Mouse (Mus musculus) layer of hippocampus, adult 2 months (tissue): ENCODE measurements around the gene Ccl7. TPM values are rescaled to one million over a fixed set of nuclear protein-coding genes. Genes with fewer than 3 reads are reported as not detected.

ENCODE experiments used
- DNase-seq, 2 experiments: peaks; one replicate each; pipeline ENCODE4 v3.0.0; 2022; ENCODE audit warnings: low spot score in 2 of 2
- H3K27ac ChIP-seq: fragments of 200-600 bp; 2 replicates; pipeline ENCODE4 v1.8.1; 2022
- H3K4me3 ChIP-seq: fragments of 200-600 bp; 2 replicates; pipeline ENCODE4 v1.8.1; 2022; ENCODE audit warnings: mild to moderate bottlenecking
- CTCF ChIP-seq: fragments of 200-600 bp; conservative IDR thresholded peaks from 2 replicates; pipeline ENCODE4 v1.8.1; 2022; ENCODE audit warnings: antibody characterized with exemption, mild to moderate bottlenecking, moderate library complexity
- total RNA-seq, 2 experiments: library from RNA; stranded (reverse); gene quantifications; 2 replicates each; pipeline ENCODE4 v1.2.3; 2021

Gene Ccl7
- total RNA-seq, 2 experiments from 2014 or later: not detected

DNA sequence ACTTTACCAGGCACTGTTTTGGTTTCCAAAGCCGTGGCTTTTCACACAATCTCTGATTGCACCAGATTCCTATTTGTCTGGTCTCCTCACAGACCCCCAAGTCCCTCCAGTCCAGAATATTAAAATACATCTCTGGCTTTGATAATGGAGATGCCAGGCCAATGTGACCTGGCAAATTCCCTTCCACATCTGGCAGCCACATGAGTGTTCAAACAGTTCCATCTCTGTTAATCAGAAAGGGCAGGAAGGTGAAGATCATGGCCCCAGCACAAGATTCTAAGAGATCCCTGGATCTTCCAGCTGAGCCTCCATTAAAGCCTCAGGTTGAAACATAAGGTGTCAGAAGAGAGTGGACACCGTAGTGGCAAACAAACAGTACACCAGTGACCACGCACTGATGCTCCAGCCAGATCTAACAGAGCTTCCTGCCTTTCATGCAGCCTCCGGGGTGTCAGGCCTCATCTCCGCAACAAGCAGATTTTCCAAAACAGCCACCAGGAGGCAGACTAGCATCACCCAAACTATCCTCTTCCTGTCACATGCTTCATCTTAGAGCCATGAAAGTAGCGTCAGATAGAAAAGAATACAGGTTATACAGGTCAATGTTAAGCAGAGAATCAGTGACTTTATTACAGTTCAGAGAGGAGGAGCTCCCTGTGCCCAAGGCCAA is 2.4 kb downstream of the Ccl7 start:
- no peak overlapping the region for H3K4me3 ChIP-seq
- no peak overlapping the region for H3K27ac ChIP-seq
- peak; percentile 76 for TF ChIP-seq CTCF
- peak in 1 of 2 experiments; percentile 55 for DNase-seq

DNA sequence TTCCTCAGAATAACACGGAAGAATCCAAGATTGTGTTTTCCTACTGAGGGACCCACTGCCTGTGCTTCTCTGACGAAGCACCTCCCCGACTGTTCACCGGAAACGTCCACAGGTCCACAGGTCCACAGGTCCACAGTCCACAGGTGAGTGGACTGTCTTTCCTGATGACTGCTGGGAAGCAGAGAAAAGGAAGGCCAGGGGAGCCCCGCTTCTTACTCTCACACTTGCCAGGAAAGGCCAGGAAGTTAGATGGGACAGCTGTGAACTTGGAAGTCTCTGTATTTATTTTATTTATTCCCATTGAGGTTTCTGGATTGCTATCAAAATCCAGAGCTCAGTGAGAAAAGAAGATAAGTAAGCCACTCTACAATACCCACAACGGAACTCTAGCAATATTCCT is 8.3 kb downstream of the Ccl7 start:
- Histone ChIP-seq H3K27ac (no peak overlapping the region), H3K4me3 (no peak overlapping the region)
- DNase-seq: no peak
- TF ChIP-seq CTCF: no peak

DNA sequence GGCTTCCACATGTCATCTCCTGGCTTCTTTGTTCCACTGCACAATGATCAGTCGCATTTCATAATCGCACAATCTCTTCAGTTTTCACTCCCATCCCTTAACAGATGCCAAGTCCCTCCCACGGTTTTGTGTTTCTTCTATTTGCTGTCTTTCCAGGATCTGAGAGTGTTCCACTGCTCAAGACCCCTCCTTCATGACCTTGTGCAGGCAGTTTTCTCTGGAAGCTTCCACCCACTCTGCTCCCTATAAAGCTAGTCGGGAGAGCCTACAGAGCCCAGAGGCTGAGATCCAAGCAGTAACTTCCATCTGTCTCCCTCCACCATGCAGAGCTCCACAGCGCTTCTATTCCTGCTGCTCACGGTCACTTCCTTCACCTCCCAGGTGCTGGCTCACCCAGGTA is 12.1 kb downstream of the Ccl7 start, which contains the start of gene Ccl11:
TSS of gene Ccl11 (plus strand) at position 178 of the 400 bp plus-strand sequence.
- H3K4me3 ChIP-seq: no peak within 1 kb of the TSS
- no peak for TF ChIP-seq CTCF
- H3K27ac ChIP-seq: no peak within 1 kb of the TSS
- DNase-seq: peak; percentile 13 to 23

DNA sequence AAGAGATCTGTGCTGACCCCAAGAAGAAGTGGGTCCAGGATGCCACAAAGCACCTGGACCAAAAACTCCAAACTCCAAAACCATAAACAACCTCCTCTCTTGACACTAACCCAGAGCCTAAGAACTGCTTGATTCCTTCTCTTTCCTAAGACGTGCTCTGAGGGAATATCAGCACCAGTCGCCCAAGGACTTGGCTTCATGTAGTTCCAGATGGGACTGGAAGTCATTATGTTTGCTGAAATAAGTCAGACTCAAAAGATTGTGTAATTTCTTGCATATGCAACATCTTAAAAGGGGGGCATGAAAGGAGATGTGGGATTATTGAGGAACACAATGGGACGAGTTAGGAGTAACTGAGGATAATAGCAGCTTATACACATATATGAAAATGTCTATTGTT is 16.7 kb downstream of the Ccl7 start:
- DNase-seq: no peak
- Histone ChIP-seq H3K27ac (no peak overlapping the region), H3K4me3 (no peak overlapping the region)
- no peak for TF ChIP-seq CTCF

DNA sequence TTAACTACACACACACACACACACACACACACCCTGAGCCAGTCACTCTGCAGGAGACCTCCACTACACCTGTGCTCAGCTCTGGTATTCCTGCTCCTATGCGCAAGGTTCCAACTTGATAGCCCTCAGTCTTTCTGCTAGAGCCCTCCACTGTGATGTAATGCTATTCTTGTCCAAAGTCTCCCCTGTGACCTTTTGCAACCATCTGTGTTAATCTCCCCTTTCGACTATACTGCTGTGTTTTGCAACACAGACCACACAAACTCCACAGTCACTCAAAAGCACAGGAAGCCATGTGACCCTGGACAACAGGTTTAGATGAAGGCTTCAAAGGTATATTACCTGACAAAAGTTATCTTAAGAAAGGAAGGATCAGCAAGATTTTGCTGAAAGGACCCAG is 17.9 kb downstream of the Ccl7 start:
- DNase-seq: no peak

DNA sequence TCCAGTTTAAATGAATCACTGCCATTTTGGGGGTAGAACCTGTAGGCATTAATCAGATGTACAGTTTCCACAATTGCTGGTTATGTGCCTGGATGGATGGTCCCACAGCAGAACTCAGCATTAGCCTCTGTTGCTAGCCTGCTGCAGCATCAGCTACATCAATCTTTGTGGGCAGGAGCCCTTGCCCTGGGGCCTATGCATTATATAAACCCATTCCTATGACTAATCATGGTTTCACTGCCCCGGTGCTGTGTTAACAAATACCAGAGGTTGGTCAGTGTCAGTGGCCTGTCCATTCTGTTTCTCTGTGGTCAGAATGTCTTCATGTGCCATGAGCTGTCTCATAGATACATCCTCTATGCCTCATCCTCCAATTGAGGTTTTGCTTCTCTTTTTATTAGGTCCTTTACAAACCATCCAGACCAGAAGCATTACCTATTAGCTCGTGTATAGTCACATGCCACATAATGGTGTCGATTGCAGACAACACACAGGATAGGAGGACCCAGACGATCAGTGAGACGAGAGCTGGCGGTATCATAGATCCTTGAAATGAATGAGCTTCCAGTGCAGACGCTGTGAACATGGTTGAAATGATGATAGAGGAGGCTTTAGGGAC is 21.6 kb downstream of the Ccl7 start:
- Histone ChIP-seq H3K27ac (no peak overlapping the region), H3K4me3 (no peak overlapping the region)
- no peak for TF ChIP-seq CTCF
- no peak for DNase-seq

More for the DNA sequence above, 17.9 kb downstream of the Ccl7 start:
- TF ChIP-seq CTCF: no peak
- H3K4me3 ChIP-seq: no peak overlapping the region
- H3K27ac ChIP-seq: no peak overlapping the region

DNA sequence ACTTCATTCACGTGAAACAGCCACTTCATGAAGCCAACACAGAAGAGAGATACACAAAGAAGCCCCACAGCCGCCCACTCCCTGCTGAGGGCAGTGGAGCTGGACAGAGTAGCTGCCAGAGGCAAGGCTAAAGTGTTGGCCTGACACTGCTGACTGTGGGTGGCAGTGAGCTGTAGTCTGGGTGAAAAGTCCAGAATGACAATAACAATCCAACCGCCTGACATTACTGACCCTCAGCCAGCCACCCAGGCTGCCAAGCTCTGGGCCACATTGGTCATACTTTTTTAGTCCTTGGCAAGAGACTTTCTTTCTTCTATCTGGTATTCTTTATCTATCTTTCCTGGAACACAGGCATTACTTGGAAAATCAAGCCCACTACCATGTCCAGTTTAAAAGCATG is 25.6 kb downstream of the Ccl7 start:
- Histone ChIP-seq H3K27ac (no peak overlapping the region), H3K4me3 (no peak overlapping the region)
- no peak for TF ChIP-seq CTCF
- DNase-seq: no peak

DNA sequence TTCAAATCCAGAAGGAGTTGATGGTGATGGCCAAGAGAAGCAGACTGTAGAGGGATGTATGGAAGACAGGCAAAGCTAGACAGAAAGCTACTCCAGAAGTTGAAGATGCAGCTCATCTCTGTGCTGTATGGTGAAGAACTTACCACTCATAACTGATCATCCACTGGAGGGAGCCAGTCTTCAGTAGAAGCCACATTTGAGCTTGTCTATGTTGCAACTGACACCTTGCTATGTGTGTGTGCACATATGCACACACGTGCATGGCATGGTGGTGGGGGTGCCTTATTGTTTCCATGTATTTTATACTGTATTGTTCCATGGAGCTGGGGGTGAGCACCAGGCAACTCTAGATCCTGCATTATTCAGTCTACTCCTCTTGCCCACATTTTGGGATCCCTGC is 26.9 kb downstream of the Ccl7 start:
- Histone ChIP-seq H3K4me3 (no peak overlapping the region), H3K27ac (no peak overlapping the region)
- DNase-seq: no peak
- peak; percentile 67 for TF ChIP-seq CTCF

DNA sequence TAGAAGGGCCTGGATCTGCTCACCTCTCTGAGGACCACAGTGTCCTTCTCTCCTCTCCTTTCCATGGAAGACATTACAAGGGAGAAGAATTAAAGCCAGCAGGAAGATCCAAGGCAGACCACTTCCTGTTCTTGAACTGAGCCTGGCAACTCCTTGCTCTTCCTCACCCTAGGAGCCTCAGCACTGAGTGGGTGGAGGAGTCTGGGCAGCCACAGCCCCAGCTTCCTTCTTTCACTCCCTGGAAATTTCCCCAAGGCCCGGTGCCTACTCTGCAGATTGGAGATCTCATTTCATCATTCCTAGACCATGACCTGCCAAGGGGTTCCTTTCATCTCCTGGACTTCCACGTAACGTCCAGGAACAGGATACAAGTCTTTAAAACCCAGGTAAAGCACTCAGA is 27.5 kb downstream of the Ccl7 start:
- H3K27ac ChIP-seq: no peak overlapping the region
- no peak for DNase-seq
- no peak overlapping the region for H3K4me3 ChIP-seq
- no peak for TF ChIP-seq CTCF

DNA sequence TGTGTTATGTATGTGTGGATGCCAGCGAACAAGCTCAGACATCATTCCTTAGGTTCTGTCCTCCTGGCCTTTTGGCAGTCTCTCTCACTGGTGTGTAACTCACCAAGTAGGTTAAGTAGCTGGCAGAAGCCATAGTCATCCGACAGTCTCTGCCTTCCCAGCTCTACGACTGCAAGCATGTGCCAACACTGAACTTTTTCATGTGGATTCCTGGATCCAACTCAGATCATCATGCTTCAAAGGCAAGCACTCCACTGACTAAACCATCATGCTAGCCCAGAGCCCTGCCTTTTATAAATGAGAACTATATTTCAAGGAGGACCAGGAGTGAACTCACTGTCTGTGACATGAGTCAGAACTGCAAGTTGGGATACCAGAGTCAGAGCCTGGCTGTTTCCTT is 28.2 kb downstream of the Ccl7 start:
- no peak for TF ChIP-seq CTCF
- Histone ChIP-seq H3K27ac (no peak overlapping the region), H3K4me3 (no peak overlapping the region)
- no peak for DNase-seq

DNA sequence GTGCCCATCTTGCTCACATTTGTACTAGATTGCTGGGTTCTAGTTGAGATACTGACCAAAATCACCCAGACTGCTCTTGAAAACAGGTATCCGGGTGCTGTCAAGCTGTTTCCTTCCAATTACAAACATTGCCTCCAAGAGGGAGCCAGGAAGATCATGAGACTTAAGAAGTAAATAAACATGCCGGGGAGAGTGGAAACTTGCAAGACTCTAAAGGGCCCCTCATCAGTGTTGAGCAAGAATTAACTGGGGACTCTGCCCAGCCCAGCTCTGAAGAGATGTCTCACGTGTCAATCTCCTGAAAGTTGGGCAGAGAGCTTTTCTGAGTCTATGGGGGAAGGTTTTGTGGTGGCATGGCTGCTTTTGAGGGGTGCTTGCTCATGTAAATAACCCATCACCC is 31.5 kb downstream of the Ccl7 start:
- no peak for TF ChIP-seq CTCF
- Histone ChIP-seq H3K27ac (no peak overlapping the region), H3K4me3 (no peak overlapping the region)
- no peak for DNase-seq

DNA sequence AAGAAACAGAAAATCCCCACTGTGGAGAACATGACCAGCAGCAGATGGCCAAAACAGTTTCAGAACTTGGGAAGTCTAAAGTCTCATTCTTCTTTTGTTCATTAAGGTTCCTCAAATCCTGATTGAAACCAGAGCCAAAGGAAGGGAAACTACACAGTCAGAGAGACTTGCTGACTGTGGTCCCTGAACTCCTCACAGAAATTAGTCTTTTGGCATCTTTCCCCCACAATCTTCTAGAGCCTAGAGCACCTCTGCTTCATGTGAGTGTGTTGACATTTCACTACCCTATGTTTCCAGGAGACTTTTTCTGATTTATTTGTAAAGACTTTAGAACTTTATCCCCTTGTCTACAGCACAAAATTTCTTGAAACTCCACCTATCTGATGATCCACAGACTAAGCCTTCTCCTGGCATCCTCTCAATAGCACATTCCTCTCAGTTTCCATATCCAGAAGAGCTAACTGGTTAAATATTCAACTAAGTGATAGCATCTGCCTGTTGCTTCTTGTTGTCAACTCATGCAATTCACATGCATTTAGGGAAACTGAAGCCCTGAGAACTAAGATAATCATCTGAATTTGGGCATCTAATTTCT is 32.7 kb downstream of the Ccl7 start:
- no peak for DNase-seq
- Histone ChIP-seq H3K4me3 (no peak overlapping the region), H3K27ac (no peak overlapping the region)
- TF ChIP-seq CTCF: no peak

DNA sequence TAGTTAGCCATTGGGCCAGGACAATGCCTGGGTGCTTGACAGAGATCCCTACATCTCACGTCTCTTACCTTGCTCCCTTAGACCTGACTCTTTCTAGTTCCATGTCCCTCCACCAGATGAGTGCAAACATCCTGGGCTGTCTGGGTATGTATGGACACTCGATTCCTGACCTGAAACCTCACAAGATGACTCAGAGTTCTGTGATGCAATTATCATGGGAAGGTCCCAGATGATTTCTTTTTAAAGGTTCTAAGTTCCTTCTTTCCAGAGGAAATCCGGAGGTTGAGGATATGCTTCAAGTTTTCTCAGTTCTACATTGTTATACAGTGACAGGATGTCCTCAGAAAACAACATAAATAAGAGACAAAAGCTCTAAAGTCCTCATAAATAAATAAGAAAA is 35.4 kb downstream of the Ccl7 start:
- Histone ChIP-seq H3K4me3 (no peak overlapping the region), H3K27ac (no peak overlapping the region)
- no peak for DNase-seq
- no peak for TF ChIP-seq CTCF

DNA sequence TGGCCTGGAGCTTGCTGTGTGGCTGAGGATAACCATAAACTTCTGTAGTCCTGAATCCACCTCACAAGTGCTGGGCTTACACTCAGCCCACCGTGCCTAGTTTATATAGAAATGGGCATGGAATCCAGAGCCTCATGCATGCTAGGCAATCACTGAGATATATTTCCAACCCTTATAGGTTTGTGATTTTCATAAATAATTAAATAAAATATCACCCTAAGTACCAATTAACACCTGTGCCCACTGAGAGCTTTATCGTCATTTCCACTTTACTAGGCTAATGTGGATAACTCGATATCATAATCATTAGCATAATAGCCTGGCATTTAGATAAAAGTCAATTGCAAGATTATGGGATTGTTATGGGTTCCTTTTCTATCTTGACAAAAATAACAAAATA is 38.8 kb downstream of the Ccl7 start:
- TF ChIP-seq CTCF: no peak
- H3K27ac ChIP-seq: no peak overlapping the region

More for the DNA sequence above, 38.8 kb downstream of the Ccl7 start:
- DNase-seq: no peak
- H3K4me3 ChIP-seq: no peak overlapping the region

Other genes with a start within 250 kb of the Ccl7 start
- under 1 TPM; 0.12 to 0.20 TPM for gene 5530401A14Rik, start 185.0 kb upstream of the Ccl7 start, total RNA-seq
- 10 to 100 TPM; 58.5 to 65.6 TPM for gene Asic2, start 77.3 kb upstream of the Ccl7 start, total RNA-seq
- not detected for gene Ccl2, start 10.1 kb upstream of the Ccl7 start, total RNA-seq
- not detected for gene Gm17268, start 7.2 kb upstream of the Ccl7 start, total RNA-seq
- under 1 TPM in 1 of 2 experiments, not detected in 1; 0.34 TPM for gene Ccl11, start 12.1 kb downstream of the Ccl7 start, total RNA-seq
- not detected for gene Ccl12, start 56.1 kb downstream of the Ccl7 start, total RNA-seq
- not detected for gene Ccl8, start 69.5 kb downstream of the Ccl7 start, total RNA-seq